20 mouse cellular contexts compared by ENCODE assay signal in genomic region chr3:106555743-106556250, GRCm38 (mm10).
"Had no signal": no experiment of that assay in that cellular context is flagged by ENCODE, and none has a peak within 500 bp of the region (broad histone marks: within the 10 kb centered on the region; RNA-seq: fewer than 3 reads in every experiment).

No protein-coding gene starts in this region.

- H3K9ac ChIP-seq: liver, embryonic 13.5 days; liver, embryonic 15.5 days; liver, postnatal 0 days; lung, embryonic 14.5 days; midbrain, embryonic 12.5 days; neural tube, embryonic 13.5 days; neural tube, embryonic 15.5 days had no signal

- H3K27ac ChIP-seq: liver, embryonic 13.5 days; liver, embryonic 15.5 days; midbrain, embryonic 10.5 days; midbrain, embryonic 12.5 days; neural tube, embryonic 13.5 days; neural tube, embryonic 15.5 days had no signal

- ATAC-seq: liver, postnatal 0 days; midbrain, embryonic 16.5 days had no signal

- H3K27me3 ChIP-seq: liver, embryonic 13.5 days; liver, embryonic 15.5 days; midbrain, embryonic 12.5 days; neural tube, embryonic 13.5 days; neural tube, embryonic 15.5 days had no signal

- H3K4me3 ChIP-seq: liver, embryonic 13.5 days; liver, embryonic 15.5 days; midbrain, embryonic 10.5 days; midbrain, embryonic 12.5 days; myocyte; neural tube, embryonic 13.5 days; neural tube, embryonic 15.5 days had no signal

- H3K4me1 ChIP-seq: liver, embryonic 13.5 days; liver, embryonic 15.5 days; midbrain, embryonic 10.5 days; midbrain, embryonic 12.5 days; neural tube, embryonic 15.5 days had no signal

- H3K4me2 ChIP-seq: liver, embryonic 11.5 days; liver, embryonic 13.5 days; liver, embryonic 15.5 days; lung, embryonic 14.5 days; midbrain, embryonic 12.5 days; neural tube, embryonic 13.5 days; neural tube, embryonic 15.5 days had no signal

- H3K9me3 ChIP-seq: liver, embryonic 13.5 days; liver, embryonic 15.5 days; midbrain, embryonic 10.5 days; midbrain, embryonic 12.5 days; neural tube, embryonic 13.5 days; neural tube, embryonic 15.5 days had no signal

- DNase-seq: liver, embryonic 13.5 days; liver, postnatal 0 days; lung, embryonic 14.5 days; midbrain, embryonic 14.5 days; retina, postnatal 1 day; right cerebral cortex, adult 18-20 months; right cerebral cortex, postnatal 25 days; right cerebral cortex, postnatal 4 days; spleen, adult 18-20 months; thymus, adult 18-20 months; thymus, postnatal 25 days; thymus, postnatal 4 days had no signal
